Mouse (Mus musculus) right cerebral cortex, adult 18-20 months (tissue): Measurements from ENCODE around the gene Fibcd1.

Experiments used
- DNase-seq: peaks from one replicate; pipeline ENCODE4 v3.0.0; 2022; ENCODE audit warnings: mixed read lengths

Fibcd1 gene

GRCm38 (mm10) chr2:31810444-31810843 is 35.4 kb downstream of the Fibcd1 start, which contains the start of gene Qrfp:
Gene Qrfp (minus strand): TSS chr2:31810580.
- DNase-seq = no peak

GRCm38 (mm10) chr2:31809358-31809740 is 36.5 kb downstream of the Fibcd1 start:
- DNase-seq = no peak

DNA sequence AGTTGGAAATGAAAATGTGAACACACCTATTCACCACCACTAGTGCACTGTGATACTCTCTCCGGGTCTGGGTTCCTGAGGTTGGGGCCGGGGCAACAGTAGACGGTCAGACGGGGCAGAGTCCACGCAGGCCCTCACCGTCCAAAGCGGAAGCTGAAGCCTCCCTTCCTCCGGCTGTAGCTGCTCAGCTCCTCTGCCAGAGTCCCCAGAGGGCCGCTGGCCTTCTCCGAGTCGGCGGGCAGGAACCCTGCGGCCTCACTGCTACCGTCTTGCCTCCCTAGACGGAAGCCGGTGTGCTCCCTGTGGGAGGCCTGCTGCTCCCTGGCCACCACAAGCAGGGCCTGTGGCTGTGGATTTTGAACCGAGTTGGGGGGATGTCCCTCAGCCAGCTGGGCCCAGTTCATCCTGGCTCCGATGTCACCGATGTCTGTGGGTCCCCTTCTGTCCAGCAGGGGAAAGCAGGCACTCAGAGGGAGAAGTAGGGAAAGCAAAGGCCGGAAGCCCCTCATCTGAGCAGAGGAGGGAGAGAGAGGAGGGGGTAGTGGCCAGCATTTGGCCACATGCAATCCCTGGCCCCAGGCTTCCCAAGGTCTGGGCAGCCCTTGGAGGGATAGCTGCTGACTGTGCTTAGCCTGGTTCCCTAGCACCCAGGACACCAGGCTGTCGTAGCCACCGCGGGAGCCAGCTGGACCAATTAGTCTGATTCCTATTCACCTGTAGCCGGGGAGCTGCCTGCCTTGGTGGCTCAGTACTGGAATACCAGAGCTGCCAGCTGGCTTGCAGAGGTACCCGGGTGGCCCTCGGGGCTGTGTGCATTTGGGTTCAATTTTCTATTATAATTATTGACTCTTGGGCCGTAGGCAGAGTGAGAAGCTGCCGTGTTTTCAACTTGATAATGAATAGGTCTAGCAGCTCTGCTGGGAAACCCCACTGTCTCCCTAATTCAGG is 37.1 kb downstream of the Fibcd1 start:
- no peak for DNase-seq

GRCm38 (mm10) chr2:31806639-31807382 is 39.0 kb downstream of the Fibcd1 start:
- DNase-seq = no peak

GRCm38 (mm10) chr2:31803480-31803879 is 42.3 kb downstream of the Fibcd1 start:
- DNase-seq = no peak

GRCm38 (mm10) chr2:31802811-31803210 is 43.0 kb downstream of the Fibcd1 start:
- no peak for DNase-seq

GRCm38 (mm10) chr2:31801416-31801815 is 44.4 kb downstream of the Fibcd1 start:
- no peak for DNase-seq

GRCm38 (mm10) chr2:31796943-31797342 is 48.9 kb downstream of the Fibcd1 start:
- DNase-seq = peak; percentile 47

- DNase-seq = no peak
Measured at GRCm38 (mm10) chr2:31792611-31793010, 53.2 kb downstream of the Fibcd1 start.

DNA sequence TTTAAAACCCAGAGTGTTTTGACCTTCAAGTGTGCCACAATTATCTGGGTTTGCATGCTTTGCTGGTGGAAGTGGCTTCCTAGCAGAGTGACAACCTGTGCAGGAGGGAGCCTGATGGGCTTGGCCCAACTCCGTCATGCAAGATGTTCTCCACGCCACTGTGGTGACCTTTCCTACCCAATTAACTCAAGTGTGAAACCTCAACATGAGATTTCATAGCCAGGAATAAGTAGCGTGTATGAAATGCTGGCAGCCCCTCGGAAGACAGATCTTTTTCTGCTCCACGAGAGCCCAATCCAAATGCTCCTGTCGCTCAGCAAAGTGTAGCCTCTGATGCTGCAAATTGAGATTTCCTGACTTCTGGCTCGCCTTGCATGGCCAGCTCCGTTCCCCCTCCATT is 54.5 kb downstream of the Fibcd1 start:
- DNase-seq = no peak

GRCm38 (mm10) chr2:31790728-31791251 is 55.0 kb downstream of the Fibcd1 start:
- DNase-seq = no peak

DNA sequence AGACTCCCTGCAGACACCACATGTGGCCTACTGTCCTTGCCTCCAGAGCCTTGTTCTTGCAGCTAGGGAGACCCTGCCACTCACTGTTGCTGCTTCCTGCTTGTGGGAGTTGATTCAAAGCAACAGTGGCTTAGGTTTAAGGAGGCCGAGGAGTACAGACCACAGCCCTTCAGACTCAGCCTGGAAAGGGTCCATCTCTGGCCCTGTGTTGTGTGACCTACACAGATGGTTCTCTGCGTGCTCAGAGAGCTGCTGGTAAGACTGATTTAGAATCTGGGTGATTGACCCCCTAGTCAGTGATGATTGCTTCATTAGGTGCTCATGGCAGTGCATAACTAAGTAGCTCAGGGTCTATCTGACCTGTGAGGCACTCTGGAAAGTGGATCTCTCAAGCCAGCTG is 56.6 kb downstream of the Fibcd1 start:
- DNase-seq = no peak

- no peak for DNase-seq
Measured at GRCm38 (mm10) chr2:31788227-31788626, 57.6 kb downstream of the Fibcd1 start.

- peak; percentile 74 for DNase-seq
Measured at GRCm38 (mm10) chr2:31787029-31787428, 58.8 kb downstream of the Fibcd1 start.

DNA sequence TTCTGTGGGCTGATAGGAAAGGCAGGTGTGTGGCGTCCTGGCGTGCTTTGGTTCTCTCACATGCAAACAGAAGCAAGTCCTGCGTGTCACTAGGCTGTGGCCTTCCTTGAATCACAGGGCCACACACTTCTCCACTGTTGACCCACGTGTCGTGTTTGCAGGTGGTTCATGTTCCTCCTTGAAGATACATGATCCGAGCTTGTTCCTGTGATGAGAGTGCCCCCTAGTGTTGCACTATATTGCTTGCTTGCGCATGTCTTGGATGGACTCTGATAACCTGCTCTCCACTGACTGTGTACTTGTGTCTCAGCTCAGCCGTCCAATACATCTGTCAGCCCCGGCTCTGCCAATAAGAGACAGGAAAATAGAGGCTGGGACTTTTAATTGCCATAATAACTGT is 60.7 kb downstream of the Fibcd1 start:
- peak; percentile 82 for DNase-seq

DNA sequence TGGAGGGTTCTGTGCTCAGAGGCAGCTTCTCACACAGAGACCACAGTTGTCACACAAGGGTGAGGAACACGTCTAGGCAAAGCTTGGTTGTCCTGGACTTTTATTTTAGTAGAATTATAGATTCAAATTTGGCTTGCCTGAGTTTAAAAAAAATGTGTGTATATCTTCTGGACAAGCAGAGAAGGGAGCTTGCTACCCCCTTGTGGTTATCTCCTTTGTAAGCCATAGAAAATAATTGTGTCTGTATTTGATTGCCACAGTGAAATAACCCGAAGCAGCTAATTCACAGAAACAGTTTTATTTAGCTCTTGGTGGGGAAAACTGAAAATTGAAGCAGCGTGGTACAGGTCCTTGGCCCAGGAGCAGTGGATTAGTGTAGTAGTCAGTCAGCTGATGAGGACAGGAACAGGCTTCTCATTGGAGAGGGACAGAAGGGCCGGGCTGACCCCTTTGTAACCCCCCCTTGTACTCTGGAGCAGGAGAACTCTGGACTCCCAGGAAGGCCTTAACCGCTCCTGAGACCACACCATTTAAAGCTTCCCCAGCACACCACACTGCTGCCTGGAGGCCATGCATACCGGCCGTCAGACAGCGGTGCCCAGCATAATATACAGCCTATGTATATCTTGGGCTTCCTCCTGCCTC is 62.7 kb downstream of the Fibcd1 start:
- no peak for DNase-seq

DNA sequence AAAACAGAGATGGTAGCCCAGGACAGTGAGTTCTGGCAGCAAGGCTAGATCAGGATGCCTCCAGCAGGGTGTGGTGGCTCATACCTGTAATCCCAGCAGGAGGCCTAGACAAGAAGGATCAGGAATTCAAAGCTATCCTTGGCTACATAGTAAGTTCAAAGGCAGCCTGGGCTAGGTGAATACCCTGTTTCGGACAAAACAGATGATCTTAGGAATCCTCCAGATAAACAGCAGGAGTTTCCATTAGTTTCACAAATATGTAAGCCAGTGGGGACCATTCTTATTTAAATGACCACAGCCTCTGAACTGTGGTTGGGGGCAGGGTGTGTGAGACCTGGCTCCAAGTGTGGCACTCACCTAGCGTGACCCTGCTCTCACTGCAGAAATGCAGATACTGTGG is 66.5 kb downstream of the Fibcd1 start:
- DNase-seq = no peak

DNA sequence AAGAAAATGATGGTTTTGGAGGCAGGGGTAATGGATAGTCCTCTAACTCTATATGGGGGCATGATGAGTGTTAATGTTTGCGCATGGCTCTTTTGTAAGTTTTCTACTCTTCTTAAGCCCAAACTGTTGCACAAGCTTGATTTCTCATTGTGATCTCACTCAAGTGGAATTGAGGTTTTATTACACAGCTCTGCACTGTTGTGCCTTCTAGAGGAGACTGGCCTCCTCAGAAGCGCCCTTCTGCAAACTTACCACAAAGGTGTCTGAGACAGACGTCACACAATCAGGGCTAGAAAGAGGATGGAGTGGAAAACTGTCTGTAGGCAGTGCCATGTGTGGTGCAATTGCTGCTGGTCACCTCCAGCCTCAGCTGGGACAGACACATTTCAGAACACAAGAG is 69.3 kb downstream of the Fibcd1 start:
- DNase-seq = no peak

DNA sequence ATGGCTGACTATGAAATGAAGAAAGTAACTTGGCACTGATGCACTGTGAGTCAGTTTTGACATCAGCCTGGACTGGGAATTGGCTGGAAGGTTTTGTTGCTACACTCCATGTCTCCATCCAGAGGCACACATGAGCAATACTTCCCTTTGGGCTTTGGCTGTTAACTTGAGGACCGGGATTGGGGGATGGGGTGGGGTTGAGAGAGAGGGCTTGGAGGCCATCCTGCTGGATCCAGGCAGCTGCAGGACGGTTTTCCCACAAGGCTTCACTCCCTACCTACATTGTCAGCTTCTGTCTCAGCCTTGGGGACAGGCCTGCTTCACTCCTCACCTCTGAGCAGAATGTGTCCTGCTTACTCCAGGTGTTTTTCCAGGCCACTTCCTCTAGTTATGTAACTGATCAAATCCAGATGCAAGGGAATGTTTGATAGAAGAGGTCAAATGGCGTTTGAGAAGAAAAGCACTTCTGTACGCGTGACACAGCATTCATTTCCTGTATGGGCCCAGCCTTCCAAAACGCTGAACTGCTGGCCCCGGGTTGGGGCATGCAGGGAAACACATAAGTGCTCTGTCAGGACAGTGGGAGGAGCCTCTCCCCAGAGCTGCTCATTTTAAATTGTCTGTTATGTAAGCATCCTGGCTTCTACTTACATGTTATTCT is 74.9 kb downstream of the Fibcd1 start:
- DNase-seq = no peak

DNA sequence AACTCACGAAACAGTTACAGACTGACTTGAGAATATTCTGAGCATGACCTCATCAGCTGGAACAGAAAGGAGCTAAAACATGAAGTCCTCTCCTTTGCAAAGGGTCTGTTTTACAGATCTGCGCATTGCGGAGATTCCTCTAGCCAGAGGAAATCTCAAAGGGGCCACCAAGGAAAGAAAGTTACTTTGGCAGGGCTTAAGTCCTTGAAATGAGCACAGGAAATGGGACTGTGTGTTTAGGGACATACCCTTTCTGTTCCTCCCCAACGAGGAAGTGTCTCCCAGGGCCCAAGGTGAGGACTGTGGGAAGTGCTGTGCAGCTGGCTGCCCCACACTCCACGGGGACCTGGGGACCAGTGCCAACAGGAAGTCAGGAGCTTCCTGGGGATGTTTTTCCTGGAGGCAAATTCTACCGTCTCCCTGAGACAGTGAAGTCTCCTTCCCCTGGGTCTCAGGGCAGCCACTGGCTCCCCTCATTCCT is 76.1 kb downstream of the Fibcd1 start:
- no peak for DNase-seq

DNA sequence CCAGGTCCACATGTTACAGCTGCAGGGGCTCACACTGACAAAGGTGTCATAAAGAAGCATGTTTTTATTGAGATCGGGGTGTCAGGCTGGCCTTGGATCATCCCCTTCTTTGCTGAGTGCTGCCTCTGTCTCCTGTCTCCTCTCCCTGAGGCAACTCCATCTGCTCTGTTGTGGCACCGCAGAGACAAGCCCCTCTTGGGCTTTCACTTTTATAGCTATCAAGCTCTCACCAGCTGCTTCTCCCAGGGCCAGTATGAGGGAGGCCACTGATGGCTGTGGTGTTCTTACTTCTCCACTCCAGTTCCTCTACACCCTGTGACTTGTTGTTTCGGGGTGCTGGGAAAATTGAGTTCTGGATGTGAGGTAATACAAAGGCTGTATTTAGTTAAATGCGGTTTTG is 76.7 kb downstream of the Fibcd1 start:
- no peak for DNase-seq

DNA sequence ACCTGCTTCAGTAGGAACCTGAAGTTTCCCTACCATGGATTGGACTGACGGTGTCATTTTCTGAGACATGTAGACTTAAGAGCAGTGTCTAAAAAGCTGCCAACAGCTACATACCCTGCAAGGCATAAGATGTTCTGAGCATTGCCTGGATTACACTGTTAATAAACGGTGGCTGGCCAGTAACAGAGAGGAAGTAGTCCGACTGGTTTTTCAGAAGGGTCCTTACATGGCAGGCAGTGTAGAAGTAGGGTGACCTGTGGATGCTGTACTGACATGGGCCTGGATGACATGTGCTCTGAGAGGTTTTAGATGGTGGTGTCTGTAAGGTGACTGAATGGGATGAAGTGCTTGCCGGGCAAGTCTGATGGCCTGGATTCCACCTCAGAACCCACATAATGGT is 78.0 kb downstream of the Fibcd1 start:
- no peak for DNase-seq

DNA sequence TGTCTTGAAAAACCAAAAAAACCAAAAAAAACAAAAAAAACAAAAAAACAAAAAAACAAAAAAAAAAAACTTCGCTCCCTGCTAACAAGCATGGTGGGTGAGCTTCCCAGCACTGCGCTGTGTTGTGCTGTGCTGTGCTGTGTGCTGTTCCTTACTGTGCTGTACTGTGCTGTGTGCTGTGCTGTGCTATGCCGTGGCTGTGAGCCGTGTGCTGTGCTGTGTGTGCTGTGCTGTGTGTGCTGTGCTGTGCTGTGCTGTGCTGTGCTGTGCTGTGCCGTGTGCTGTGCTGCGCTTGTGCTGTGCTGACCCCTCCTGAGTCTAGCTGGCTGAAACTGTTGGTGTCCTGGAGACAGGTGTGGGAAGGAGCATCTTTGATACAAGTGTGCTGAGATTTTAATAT is 78.7 kb downstream of the Fibcd1 start:
- DNase-seq = no peak
